In the genomic region with DNA sequence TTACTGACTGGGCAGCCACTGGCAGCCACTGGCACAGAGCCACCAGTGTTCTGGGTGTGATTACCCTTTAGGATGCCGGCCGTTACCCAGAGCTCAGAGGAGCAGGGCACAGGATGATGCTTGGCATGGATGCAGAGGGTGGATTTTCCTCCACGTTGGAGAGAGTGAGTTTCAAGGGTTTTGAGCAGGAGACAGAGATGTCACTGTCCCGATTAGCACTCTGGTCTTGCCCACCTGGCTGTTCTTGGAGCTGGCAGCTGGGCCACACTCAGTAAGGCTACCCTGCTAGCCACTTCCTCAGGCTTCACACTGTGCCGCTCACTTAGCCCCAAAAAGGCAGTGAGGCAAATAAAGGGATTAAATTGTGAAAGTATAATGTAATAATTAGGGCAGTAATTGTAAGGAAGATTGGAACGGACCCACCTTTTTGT, we compare ENCODE assay signal across 18 mouse cellular contexts.
A peak's percentile ranks its signal among the peaks of the same experiment; 100 is the strongest.
DNase-seq lines count a peak whose midpoint lies in the region; ATAC-seq and TF ChIP-seq lines count a peak whose summit lies in the region.
"Had no signal": no experiment of that assay in that cellular context is flagged by ENCODE, and none has a peak within 500 bp of the region (broad histone marks: within the 10 kb centered on the region; RNA-seq: fewer than 3 reads in every experiment).

No protein-coding gene starts in this region.

- H3K9me3 ChIP-seq in hindbrain, postnatal 0 days (ENCODE audit: low read length), result no peaks in the 10 kb centered on the region
- no peaks in the 10 kb centered on the region for H3K9me3 ChIP-seq in hindbrain, embryonic 12.5 days (replicated peaks)
- H3K9me3 ChIP-seq: embryonic facial prominence, embryonic 12.5 days; heart, embryonic 15.5 days; hindbrain, embryonic 10.5 days had no signal

- ATAC-seq in hindbrain, postnatal 0 days, result peak; percentile 74
- ATAC-seq in hindbrain, embryonic 12.5 days (ENCODE audit: low FRiP score), result no peak
- ATAC-seq: CD4-positive, CD25-positive, alpha-beta regulatory T cell, adult 4 months; intestine, postnatal 0 days had no signal

- H3K27me3 ChIP-seq in hindbrain, postnatal 0 days (ENCODE audit: insufficient read depth, low read length), result no peaks in the 10 kb centered on the region
- H3K27me3 ChIP-seq in hindbrain, embryonic 12.5 days, result no peaks in the 10 kb centered on the region
- H3K27me3 ChIP-seq: embryonic facial prominence, embryonic 12.5 days; heart, embryonic 15.5 days had no signal

- no peaks in the 10 kb centered on the region for H3K36me3 ChIP-seq in hindbrain, postnatal 0 days (ENCODE audit: insufficient read depth, low read length)
- H3K36me3 ChIP-seq in hindbrain, embryonic 12.5 days, result no peaks in the 10 kb centered on the region
- H3K36me3 ChIP-seq: embryonic facial prominence, embryonic 12.5 days; G1E; hindbrain, embryonic 10.5 days had no signal

- no peak overlapping the region for H3K4me3 ChIP-seq in hindbrain, postnatal 0 days (ENCODE audit: low read length)
- H3K4me3 ChIP-seq in hindbrain, embryonic 12.5 days, result no peak overlapping the region
- H3K4me3 ChIP-seq: embryonic facial prominence, embryonic 12.5 days; heart, embryonic 15.5 days; hindbrain, embryonic 10.5 days had no signal

- no peak for TF ChIP-seq CTCF in hindbrain, postnatal 0 days (IDR thresholded peaks at IDR 0.05; ENCODE audit: low read depth)

- H3K27ac ChIP-seq in hindbrain, postnatal 0 days, result no peak overlapping the region
- H3K27ac ChIP-seq in hindbrain, embryonic 12.5 days, result no peak overlapping the region
- H3K27ac ChIP-seq: embryonic facial prominence, embryonic 12.5 days; heart, embryonic 15.5 days; hindbrain, embryonic 10.5 days had no signal

- WGBS in hindbrain, postnatal 0 days, result 51% methylated on average over 6 of the region's 6 CpGs
- WGBS in hindbrain, embryonic 12.5 days, result 83% methylated on average over 6 of the region's 6 CpGs

- H3K4me2 ChIP-seq in hindbrain, postnatal 0 days (ENCODE audit: low read depth, low read length), result no peak overlapping the region
- no peak overlapping the region for H3K4me2 ChIP-seq in hindbrain, embryonic 12.5 days (replicated peaks)
- H3K4me2 ChIP-seq: embryonic facial prominence, embryonic 12.5 days; heart, embryonic 15.5 days had no signal

- H3K4me1 ChIP-seq in hindbrain, postnatal 0 days (ENCODE audit: insufficient read depth, low read length), result no peaks in the 10 kb centered on the region
- H3K4me1 ChIP-seq in hindbrain, embryonic 12.5 days, result no peaks in the 10 kb centered on the region
- H3K4me1 ChIP-seq: embryonic facial prominence, embryonic 12.5 days; heart, embryonic 15.5 days; hindbrain, embryonic 10.5 days had no signal

- H3K9ac ChIP-seq in hindbrain, postnatal 0 days (replicated peaks; ENCODE audit: low read length), result no peak overlapping the region
- H3K9ac ChIP-seq in hindbrain, embryonic 12.5 days, result no peak overlapping the region
- H3K9ac ChIP-seq: embryonic facial prominence, embryonic 12.5 days; heart, embryonic 15.5 days had no signal

- DNase-seq in adrenal gland, postnatal 10 days, result peak; percentile 20
- no peak for DNase-seq in adrenal gland, postnatal 14 days
- peak; percentile 56 for DNase-seq in hindbrain, postnatal 0 days (ENCODE audit: low spot score)
- DNase-seq in cerebellum, adult 11 months, result peak; percentile 10
- DNase-seq in cerebellum, postnatal 14 days, result peak; percentile 56 to 62
- DNase-seq in urinary bladder, postnatal 4 days (ENCODE audit: low spot score in 2 of 2), result no peak
- DNase-seq in urinary bladder, adult 2 months (ENCODE audit: low spot score), result no peak
- DNase-seq: kidney, postnatal 14 days; lung, postnatal 14 days; right cerebral cortex, postnatal 14 days; thymus, postnatal 14 days had no signal

Comparison
In these comparisons a context has a peak if more than half of its experiments do, and no peak if none do; other contexts are left out.
1. DNase-seq: peak in adrenal gland, postnatal 10 days (single experiment), hindbrain, postnatal 0 days (single experiment), cerebellum, adult 11 months (single experiment) and cerebellum, postnatal 14 days (2 of 2); none in adrenal gland, postnatal 14 days (single experiment), urinary bladder, postnatal 4 days (0 of 2) and urinary bladder, adult 2 months (single experiment).